Mouse (Mus musculus) G1E (cell line): Measurements from ENCODE around the gene Pth1r. TPM values are rescaled to one million over a fixed set of nuclear protein-coding genes. Genes with fewer than 3 reads are reported as not detected.

ENCODE experiments used
- ATAC-seq: 2 replicates; pipeline ENCODE4 v1.8.0; 2016; ENCODE audit warnings: mild to moderate bottlenecking; ENCODE audit not compliant: insufficient number of reproducible peaks, poor library complexity, low FRiP score, severe bottlenecking; ENCODE audit errors: extremely low read depth
- DNase-seq: peaks from one replicate; pipeline ENCODE4 v3.0.0; 2012; ENCODE audit warnings: low spot score
- H3K27me3 ChIP-seq: 2 replicates; pipeline ENCODE4 v1.6.1; 2012; ENCODE audit warnings: mild to moderate bottlenecking, low read length, inconsistent platforms; ENCODE audit not compliant: insufficient read depth
- H3K36me3 ChIP-seq: replicated peaks from 2 replicates; pipeline ENCODE3; 2012; ENCODE audit warnings: mild to moderate bottlenecking, inconsistent platforms
- H3K4me1 ChIP-seq: 2 replicates; pipeline ENCODE4 v1.6.1; 2012; ENCODE audit warnings: low read depth, low read length, inconsistent platforms, mixed read lengths; ENCODE audit not compliant: insufficient read depth
- H3K4me3 ChIP-seq: 2 replicates; pipeline ENCODE4 v1.5.1; 2012; ENCODE audit warnings: low read depth, mild to moderate bottlenecking, inconsistent platforms, low read length, moderate library complexity, mixed read lengths
- H3K9me3 ChIP-seq: replicated peaks from 2 replicates; pipeline ENCODE4 v1.6.1; 2012; ENCODE audit warnings: inconsistent platforms
- CTCF ChIP-seq: IDR thresholded peaks from 2 replicates; pipeline ENCODE4 v1.5.1; 2012; ENCODE audit warnings: low read depth, low read length, inconsistent platforms, mixed read lengths
- GATA1 ChIP-seq: IDR thresholded peaks from 2 replicates; pipeline ENCODE4 v1.6.1; 2012; ENCODE audit warnings: borderline replicate concordance, low read length, inconsistent platforms, mixed read lengths
- GATA2 ChIP-seq: IDR thresholded peaks from 2 replicates; pipeline ENCODE4 v1.6.1; 2012; ENCODE audit warnings: low read depth, low read length, inconsistent platforms, borderline replicate concordance
- POLR2AphosphoS5 ChIP-seq: IDR thresholded peaks from 2 replicates; pipeline ENCODE4 v1.6.1; 2012; ENCODE audit warnings: low read depth, low read length, inconsistent platforms; ENCODE audit not compliant: insufficient replicate concordance
- TAL1 ChIP-seq: conservative IDR thresholded peaks from 2 replicates; pipeline ENCODE4 v1.6.1; 2012; ENCODE audit warnings: low read depth, low read length, inconsistent platforms, mixed read lengths
- polyA plus RNA-seq: library from polyadenylated mRNA; stranded (reverse); fragments of >175 nt; gene quantifications from 2 replicates; pipeline ENCODE4 v1.2.3, GENCODE M21; 2012
- total RNA-seq, 2 experiments: library from RNA; stranded (forward) in 1 of 2; stranded (reverse) in 1 of 2; fragments of 200-1000 nt in 1 of 2; fragments of >200 nt in 1 of 2; fragmentation: Nextera tagmentation in 1 of 2; gene quantifications; 2 replicates each; pipeline ENCODE4 v1.2.3; 2014 to 2017

Gene Pth1r
- total and polyA plus RNA-seq, 3 experiments, result 0.03 TPM; not detected in 2

DNA sequence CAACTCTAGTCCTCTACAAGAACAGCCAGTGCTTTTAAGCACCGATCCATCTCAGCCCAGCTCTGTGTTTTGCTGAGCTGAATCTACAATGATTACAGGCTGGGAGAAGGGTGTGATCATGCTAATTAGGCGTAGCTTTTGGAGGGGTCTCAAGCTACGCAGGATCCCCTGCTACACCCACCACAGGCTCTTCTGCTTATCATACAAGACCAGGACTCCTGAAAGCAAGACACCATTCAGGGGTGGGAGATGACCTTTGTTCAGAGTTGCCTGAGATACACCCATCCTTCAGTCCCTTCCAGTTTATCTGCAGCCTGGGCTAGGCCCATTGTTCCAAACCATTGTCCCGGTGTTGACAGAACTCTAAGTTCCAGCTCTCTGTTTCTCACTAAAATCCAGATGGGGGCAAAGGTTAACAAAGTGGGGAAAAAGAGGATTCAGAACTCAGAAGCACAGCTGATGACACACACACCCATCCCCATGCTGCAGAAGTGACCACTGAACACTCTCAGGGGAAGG lies 6.0 kb upstream of the Pth1r start:
- H3K4me1 ChIP-seq, result no peaks in the 10 kb centered on the region
- no peaks in the 10 kb centered on the region for H3K9me3 ChIP-seq
- no peak for TF ChIP-seq TAL1
- no peak for TF ChIP-seq CTCF
- no peak for TF ChIP-seq GATA2
- no peak for TF ChIP-seq POLR2AphosphoS5
- no peak for TF ChIP-seq GATA1
- peaks cover 55% of the 10 kb centered on the region for H3K27me3 ChIP-seq
- H3K36me3 ChIP-seq, result no peaks in the 10 kb centered on the region
- DNase-seq (no peak), ATAC-seq (no peak)
- H3K4me3 ChIP-seq, result no peak overlapping the region

DNA sequence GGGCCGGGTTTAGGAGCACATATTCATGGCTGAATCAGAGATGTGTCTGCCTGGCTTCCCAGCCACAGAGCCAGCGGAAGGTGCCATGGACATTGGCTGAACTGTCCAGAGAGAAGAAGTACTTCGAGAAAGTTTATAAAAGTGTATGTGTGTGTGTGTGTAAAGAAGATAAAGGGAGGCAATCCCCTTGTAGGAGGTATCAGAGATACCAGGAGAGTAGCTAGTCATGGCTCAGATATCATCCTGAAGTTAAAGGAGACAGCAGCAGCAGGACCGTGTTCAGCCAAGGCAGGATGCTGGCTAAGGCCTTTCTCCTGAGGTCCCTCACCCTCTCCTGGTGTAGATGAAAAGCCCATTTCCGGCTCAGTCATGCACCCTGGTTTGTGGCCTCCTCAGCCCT lies 4.5 kb upstream of the Pth1r start:
- Histone ChIP-seq H3K4me1 (no peaks in the 10 kb centered on the region), H3K36me3 (no peaks in the 10 kb centered on the region), H3K4me3 (no peak overlapping the region), H3K9me3 (no peaks in the 10 kb centered on the region), H3K27me3 (peaks cover 62% of the 10 kb centered on the region)
- DNase-seq, result no peak
- no peak for TF ChIP-seq TAL1
- TF ChIP-seq CTCF, result no peak
- TF ChIP-seq GATA2, result no peak
- no peak for TF ChIP-seq GATA1
- no peak for TF ChIP-seq POLR2AphosphoS5
- no peak for ATAC-seq

DNA sequence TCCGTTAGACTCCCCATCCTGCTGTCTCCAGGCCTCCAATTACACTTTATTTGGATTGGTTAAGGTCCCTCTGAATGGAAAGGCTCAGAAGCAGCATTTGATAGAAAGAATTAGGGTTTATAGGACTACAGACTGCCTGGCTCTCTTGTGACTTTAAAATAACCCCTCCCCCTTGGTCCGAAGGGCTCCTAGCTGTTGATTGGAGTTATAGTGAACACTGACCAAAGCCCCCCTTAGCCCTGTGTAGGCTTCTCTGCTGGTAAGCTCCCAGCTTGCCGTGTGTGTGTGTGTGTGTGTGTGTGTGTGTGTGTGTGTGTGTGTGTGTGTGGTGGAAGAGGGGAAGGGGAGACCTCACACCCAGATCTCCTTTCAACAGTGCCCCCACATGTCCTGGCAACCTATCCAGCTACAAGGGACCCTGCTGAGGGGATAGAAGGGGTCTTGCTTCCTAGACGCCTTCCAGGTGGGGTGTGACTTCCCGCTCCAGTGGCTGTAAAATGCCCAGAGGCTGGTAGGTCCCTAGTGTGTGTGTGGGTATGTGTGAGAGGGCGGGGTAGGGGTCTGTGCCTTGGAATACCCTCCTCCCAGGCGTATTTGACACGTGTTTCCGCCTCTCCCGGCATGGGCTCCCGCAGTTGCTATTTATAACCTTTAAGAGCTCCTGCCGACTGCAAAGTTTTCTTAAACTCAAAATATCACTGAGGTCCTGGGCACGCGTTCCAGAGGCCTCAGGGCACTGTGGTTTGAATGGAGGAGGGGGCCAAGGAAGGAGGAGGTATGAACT lies 3.7 kb upstream of the Pth1r start:
- no peak for TF ChIP-seq POLR2AphosphoS5
- no peak for TF ChIP-seq GATA1
- TF ChIP-seq CTCF, result no peak
- TF ChIP-seq TAL1, result no peak
- TF ChIP-seq GATA2, result no peak
- no peak for ATAC-seq
- Histone ChIP-seq H3K36me3 (no peaks in the 10 kb centered on the region), H3K9me3 (no peaks in the 10 kb centered on the region), H3K4me3 (no peak overlapping the region), H3K27me3 (peaks cover 67% of the 10 kb centered on the region), H3K4me1 (no peaks in the 10 kb centered on the region)
- DNase-seq, result no peak

DNA sequence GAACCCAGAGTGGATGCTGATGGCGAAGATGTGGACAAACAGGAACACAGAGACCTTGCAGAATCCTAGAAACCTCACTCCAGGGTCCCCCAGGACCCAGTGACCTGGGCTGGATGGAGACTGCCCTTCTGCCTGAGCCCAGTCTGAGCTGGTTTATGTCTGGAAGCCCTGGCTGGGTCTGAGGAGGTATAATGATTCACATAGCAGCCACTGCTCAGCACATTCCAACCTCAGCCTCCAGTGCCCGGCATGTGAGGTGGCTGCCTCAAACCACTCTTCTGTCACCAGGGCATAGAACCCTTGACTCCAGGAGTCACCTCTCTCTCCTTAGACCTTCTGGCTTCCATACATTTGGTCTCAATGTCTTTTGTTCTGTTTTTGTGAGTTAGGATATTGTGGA lies 1.5 kb upstream of the Pth1r start:
- Histone ChIP-seq H3K9me3 (no peaks in the 10 kb centered on the region), H3K4me1 (no peaks in the 10 kb centered on the region), H3K4me3 (no peak overlapping the region), H3K36me3 (no peaks in the 10 kb centered on the region), H3K27me3 (peaks cover 78% of the 10 kb centered on the region)
- DNase-seq (no peak), ATAC-seq (no peak)
- no peak for TF ChIP-seq POLR2AphosphoS5
- no peak for TF ChIP-seq CTCF
- no peak for TF ChIP-seq TAL1
- no peak for TF ChIP-seq GATA1
- TF ChIP-seq GATA2, result no peak

DNA sequence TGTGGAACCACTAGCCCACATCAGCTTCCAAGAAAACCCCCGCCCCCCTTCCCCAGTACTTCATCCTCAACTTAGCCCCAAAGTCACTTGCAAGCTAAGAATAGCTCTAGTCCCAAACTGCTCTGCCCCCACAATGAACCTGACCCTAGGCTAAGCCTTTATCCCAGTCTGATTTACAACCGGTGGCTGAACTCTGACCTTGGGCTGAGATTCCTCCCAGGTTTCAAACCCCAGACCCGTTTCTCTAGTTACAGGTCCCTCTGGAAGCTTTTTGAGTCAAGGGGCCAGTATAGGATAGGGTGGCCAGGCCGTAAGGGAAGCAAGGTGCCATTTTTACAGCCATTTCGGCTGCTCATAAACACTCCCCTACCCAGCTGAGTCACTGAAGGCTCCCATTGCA lies 707 bp downstream of the Pth1r start:
- no peak overlapping the region for H3K4me3 ChIP-seq
- no peak for DNase-seq
- no peak for ATAC-seq
- H3K36me3 ChIP-seq, result no peaks in the 10 kb centered on the region
- peaks cover 3% of the 10 kb centered on the region; the same call in 1 of the 2 replicates for H3K4me1 ChIP-seq
- TF ChIP-seq GATA1 (no peak), POLR2AphosphoS5 (no peak), CTCF (no peak), GATA2 (no peak), TAL1 (no peak)
- H3K27me3 ChIP-seq, result peaks cover 84% of the 10 kb centered on the region
- H3K9me3 ChIP-seq, result no peaks in the 10 kb centered on the region; the same call in 1 of the 2 replicates

DNA sequence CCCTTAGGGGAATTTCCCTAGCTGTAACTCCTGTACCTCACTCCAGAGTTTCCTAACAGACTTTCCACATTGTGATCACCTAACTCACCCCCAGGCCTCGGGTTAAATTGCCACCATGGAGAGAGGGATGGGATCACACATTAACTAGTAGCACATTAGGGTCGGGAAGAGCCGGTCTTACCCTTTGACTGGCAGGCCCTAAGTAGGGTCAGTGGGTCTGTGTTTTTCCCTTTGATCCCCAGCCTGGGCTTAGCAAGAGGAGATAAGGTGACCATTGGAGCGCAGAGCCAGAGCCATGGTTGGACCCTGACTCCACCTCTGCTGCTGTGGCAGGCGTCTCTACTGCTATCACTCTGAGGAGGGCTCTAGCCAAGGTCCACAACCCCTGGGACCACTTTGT lies 1.2 kb downstream of the Pth1r start:
- Histone ChIP-seq H3K36me3 (no peaks in the 10 kb centered on the region), H3K4me1 (peaks cover 3% of the 10 kb centered on the region; the same call in 1 of the 2 replicates), H3K4me3 (no peak overlapping the region), H3K9me3 (no peaks in the 10 kb centered on the region; the same call in 1 of the 2 replicates), H3K27me3 (peaks cover 84% of the 10 kb centered on the region)
- ATAC-seq (no peak), DNase-seq (no peak)
- TF ChIP-seq GATA2, result no peak
- no peak for TF ChIP-seq TAL1
- TF ChIP-seq GATA1, result no peak
- TF ChIP-seq CTCF, result no peak
- no peak for TF ChIP-seq POLR2AphosphoS5
